Mouse (Mus musculus): ENCODE data around the gene Agtpbp1. TPM values are rescaled to one million over a fixed set of nuclear protein-coding genes. Genes with fewer than 3 reads are reported as not detected.

Agtpbp1 gene
- polyA plus RNA-seq, 1 experiment = 7.5 TPM

- Histone ChIP-seq H3K79me3 (ENCODE audit: low read depth) (no peaks in the 10 kb centered on the region), H3ac (ENCODE audit: control insufficient read depth, insufficient read length, low read depth) (no peak overlapping the region), H3K36me3 (ENCODE audit: control insufficient read depth, insufficient read depth) (peaks cover 6% of the 10 kb centered on the region), H3K4me3 (ENCODE audit: insufficient read depth, poor library complexity, severe bottlenecking) (no peak overlapping the region), H3K79me2 (ENCODE audit: control insufficient read depth, insufficient read depth) (no peaks in the 10 kb centered on the region), H3K27me3 (ENCODE audit: control insufficient read depth, insufficient read depth, insufficient read length) (no peaks in the 10 kb centered on the region)
- TF ChIP-seq MYOD1 (IDR thresholded peaks at IDR 0.05; ENCODE audit: control insufficient read depth, insufficient read length, low read depth) (no peak), USF1 (IDR thresholded peaks at IDR 0.05; ENCODE audit: low read depth) (no peak), CTCF (IDR thresholded peaks at IDR 0.05; ENCODE audit: control insufficient read depth, insufficient read depth, insufficient read length) (no peak), MYOG (IDR thresholded peaks at IDR 0.05; ENCODE audit: control insufficient read depth, extremely low read depth, insufficient read length) (no peak), FOSL1 (IDR thresholded peaks at IDR 0.05; ENCODE audit: insufficient read depth, low read length, poor library complexity, severe bottlenecking) (no peak)
Measured at GRCm38 (mm10) chr13:59454001-59454785, 130.8 kb downstream of the Agtpbp1 start.

- TF ChIP-seq MAX (IDR thresholded peaks at IDR 0.05) (no peak), FOSL1 (IDR thresholded peaks at IDR 0.05; ENCODE audit: insufficient read depth, low read length, poor library complexity, severe bottlenecking) (no peak), MYOG (IDR thresholded peaks at IDR 0.05; ENCODE audit: control insufficient read depth, extremely low read depth, insufficient read length) (no peak), CEBPB (IDR thresholded peaks at IDR 0.05; ENCODE audit: low read depth) (no peak)
- Histone ChIP-seq H3ac (ENCODE audit: control insufficient read depth, insufficient read length, low read depth) (no peak overlapping the region), H3K79me3 (ENCODE audit: low read depth) (no peaks in the 10 kb centered on the region), H3K36me3 (ENCODE audit: control insufficient read depth, insufficient read depth) (peaks cover 6% of the 10 kb centered on the region), H3K79me2 (ENCODE audit: control insufficient read depth, insufficient read depth) (no peaks in the 10 kb centered on the region), H3K27me3 (ENCODE audit: control insufficient read depth, insufficient read depth, insufficient read length) (no peaks in the 10 kb centered on the region), H3K4me3 (ENCODE audit: insufficient read depth, poor library complexity, severe bottlenecking) (no peak overlapping the region)
Measured at GRCm38 (mm10) chr13:59453582-59453981, 131.4 kb downstream of the Agtpbp1 start.

GRCm38 (mm10) chr13:59453045-59453444 is 132.0 kb downstream of the Agtpbp1 start:
- H3K4me3 ChIP-seq (ENCODE audit: insufficient read depth, poor library complexity, severe bottlenecking) = no peak overlapping the region
- H3K79me2 ChIP-seq (ENCODE audit: control insufficient read depth, insufficient read depth) = no peaks in the 10 kb centered on the region
- H3K79me3 ChIP-seq (ENCODE audit: low read depth) = no peaks in the 10 kb centered on the region
- no peaks in the 10 kb centered on the region for H3K27me3 ChIP-seq (ENCODE audit: control insufficient read depth, insufficient read depth, insufficient read length)
- H3ac ChIP-seq (ENCODE audit: control insufficient read depth, insufficient read length, low read depth) = no peak overlapping the region
- no peak for TF ChIP-seq MYOD1 (IDR thresholded peaks at IDR 0.05; ENCODE audit: control insufficient read depth, insufficient read length, low read depth)
- H3K36me3 ChIP-seq (ENCODE audit: control insufficient read depth, insufficient read depth) = peaks cover 6% of the 10 kb centered on the region

DNA sequence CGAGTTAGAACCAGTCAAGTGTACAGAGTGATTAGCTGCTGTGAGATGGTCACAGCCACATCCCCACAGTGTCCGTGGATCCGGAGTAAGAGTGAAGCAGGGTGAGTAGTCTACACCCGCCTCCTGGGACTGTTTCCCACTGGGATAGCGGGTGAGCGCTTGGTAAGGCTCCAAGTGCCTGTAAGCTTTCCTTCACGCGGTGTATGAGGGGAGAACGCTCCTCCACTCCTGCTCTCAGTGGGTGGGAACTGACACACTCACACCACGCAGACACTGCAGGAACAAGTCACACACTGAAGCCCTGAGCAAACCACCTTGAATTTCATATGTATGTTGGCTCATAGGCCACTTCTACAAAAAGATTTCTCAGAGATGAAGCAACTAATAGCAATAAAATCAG is 134.2 kb downstream of the Agtpbp1 start:
- Histone ChIP-seq H3K79me3 (ENCODE audit: low read depth) (no peaks in the 10 kb centered on the region), H3K79me2 (ENCODE audit: control insufficient read depth, insufficient read depth) (no peaks in the 10 kb centered on the region), H3ac (ENCODE audit: control insufficient read depth, insufficient read length, low read depth) (no peak overlapping the region), H3K36me3 (ENCODE audit: control insufficient read depth, insufficient read depth) (peaks cover 6% of the 10 kb centered on the region), H3K27me3 (ENCODE audit: control insufficient read depth, insufficient read depth, insufficient read length) (no peaks in the 10 kb centered on the region), H3K4me3 (ENCODE audit: insufficient read depth, poor library complexity, severe bottlenecking) (no peak overlapping the region)
- TF ChIP-seq USF1 (IDR thresholded peaks at IDR 0.05; ENCODE audit: low read depth) (no peak), CTCF (IDR thresholded peaks at IDR 0.05; ENCODE audit: control insufficient read depth, insufficient read depth, insufficient read length) (no peak), MYOG (IDR thresholded peaks at IDR 0.05; ENCODE audit: control insufficient read depth, extremely low read depth, insufficient read length) (no peak), CEBPB (IDR thresholded peaks at IDR 0.05; ENCODE audit: low read depth) (no peak), MYOD1 (IDR thresholded peaks at IDR 0.05; ENCODE audit: control insufficient read depth, insufficient read length, low read depth) (no peak), MAX (IDR thresholded peaks at IDR 0.05) (no peak), FOSL1 (IDR thresholded peaks at IDR 0.05; ENCODE audit: insufficient read depth, low read length, poor library complexity, severe bottlenecking) (no peak)

- TF ChIP-seq USF1 (IDR thresholded peaks at IDR 0.05; ENCODE audit: low read depth) (no peak), MYOD1 (IDR thresholded peaks at IDR 0.05; ENCODE audit: control insufficient read depth, insufficient read length, low read depth) (no peak), CEBPB (IDR thresholded peaks at IDR 0.05; ENCODE audit: low read depth) (no peak), MAX (IDR thresholded peaks at IDR 0.05) (no peak), CTCF (IDR thresholded peaks at IDR 0.05; ENCODE audit: control insufficient read depth, insufficient read depth, insufficient read length) (no peak)
- no peak overlapping the region for H3ac ChIP-seq (ENCODE audit: control insufficient read depth, insufficient read length, low read depth)
- H3K79me2 ChIP-seq (ENCODE audit: control insufficient read depth, insufficient read depth) = no peaks in the 10 kb centered on the region
- H3K27me3 ChIP-seq (ENCODE audit: control insufficient read depth, insufficient read depth, insufficient read length) = no peaks in the 10 kb centered on the region
- H3K4me3 ChIP-seq (ENCODE audit: insufficient read depth, poor library complexity, severe bottlenecking) = no peak overlapping the region
- H3K79me3 ChIP-seq (ENCODE audit: low read depth) = no peaks in the 10 kb centered on the region
- peaks cover 6% of the 10 kb centered on the region for H3K36me3 ChIP-seq (ENCODE audit: control insufficient read depth, insufficient read depth)
Measured at GRCm38 (mm10) chr13:59447130-59447529, 137.9 kb downstream of the Agtpbp1 start.

GRCm38 (mm10) chr13:59445179-59445578 is 139.8 kb downstream of the Agtpbp1 start:
- no peaks in the 10 kb centered on the region for H3K79me2 ChIP-seq (ENCODE audit: control insufficient read depth, insufficient read depth)
- peaks cover 3% of the 10 kb centered on the region for H3K36me3 ChIP-seq (ENCODE audit: control insufficient read depth, insufficient read depth)
- H3K27me3 ChIP-seq (ENCODE audit: control insufficient read depth, insufficient read depth, insufficient read length) = no peaks in the 10 kb centered on the region
- H3K79me3 ChIP-seq (ENCODE audit: low read depth) = no peaks in the 10 kb centered on the region
- H3ac ChIP-seq (ENCODE audit: control insufficient read depth, insufficient read length, low read depth) = no peak overlapping the region
- TF ChIP-seq MYOG (IDR thresholded peaks at IDR 0.05; ENCODE audit: control insufficient read depth, extremely low read depth, insufficient read length) (no peak), MYOD1 (IDR thresholded peaks at IDR 0.05; ENCODE audit: control insufficient read depth, insufficient read length, low read depth) (no peak), CEBPB (IDR thresholded peaks at IDR 0.05; ENCODE audit: low read depth) (no peak), CTCF (IDR thresholded peaks at IDR 0.05; ENCODE audit: control insufficient read depth, insufficient read depth, insufficient read length) (no peak)
- H3K4me3 ChIP-seq (ENCODE audit: insufficient read depth, poor library complexity, severe bottlenecking) = no peak overlapping the region
